Mouse (Mus musculus) lung, postnatal 0 days (tissue): ENCODE measurements at regions not wholly inside any gene's neighbourhood (a gene's known extent, or its start where the extent isn't known, plus 50 kb on each side); places are given as distances from the start of the nearest gene placed in this dataset.

Experiments used
- ATAC-seq: fragments of 200-750 bp; cut with Nextera tagmentation; 2 replicates; pipeline ENCODE4 v1.8.0; 2017; ENCODE audit warnings: moderate library complexity
- DNase-seq: peaks from one replicate; pipeline ENCODE4 v3.0.0-alpha.2; 2016; ENCODE audit warnings: low spot score
- H3K27ac ChIP-seq: fragments of 300-500 bp; sonication (generic); 2 replicates; pipeline ENCODE4 v1.5.1; 2014; ENCODE audit warnings: antibody characterized with exemption, mild to moderate bottlenecking, low read length, mixed read lengths
- H3K27me3 ChIP-seq: fragments of 300-500 bp; sonication (generic); replicated peaks from 2 replicates; pipeline ENCODE4 v1.6.1; 2014; ENCODE audit warnings: low read length, mixed read lengths; ENCODE audit not compliant: insufficient read depth
- H3K36me3 ChIP-seq: fragments of 300-500 bp; sonication (generic); 2 replicates; pipeline ENCODE4 v1.6.1; 2014; ENCODE audit warnings: low read length, mixed read lengths; ENCODE audit not compliant: insufficient read depth
- H3K4me1 ChIP-seq: fragments of 300-500 bp; sonication (generic); 2 replicates; pipeline ENCODE4 v1.6.1; 2014; ENCODE audit warnings: antibody characterized with exemption, low read depth, low read length, mixed read lengths; ENCODE audit not compliant: insufficient read depth
- H3K4me2 ChIP-seq: fragments of 300-500 bp; sonication (generic); replicated peaks from 2 replicates; pipeline ENCODE4 v1.6.1; 2014; ENCODE audit warnings: low read depth, mild to moderate bottlenecking, low read length, moderate library complexity, mixed read lengths
- H3K4me3 ChIP-seq: fragments of 300-500 bp; sonication (generic); 2 replicates; pipeline ENCODE4 v1.5.1; 2014; ENCODE audit warnings: low read depth, low read length
- H3K9ac ChIP-seq: fragments of 300-500 bp; sonication (generic); replicated peaks from 2 replicates; pipeline ENCODE4 v1.6.1; 2014; ENCODE audit warnings: low read depth, mild to moderate bottlenecking
- H3K9me3 ChIP-seq: fragments of 300-500 bp; sonication (generic); 2 replicates; pipeline ENCODE4 v1.6.1; 2016; ENCODE audit warnings: low read length, mixed read lengths
- CTCF ChIP-seq: IDR thresholded peaks from 2 replicates; pipeline ENCODE4 v1.5.1; 2016; ENCODE audit warnings: antibody characterized with exemption, mild to moderate bottlenecking
- EP300 ChIP-seq: IDR thresholded peaks from 2 replicates; pipeline ENCODE4 v1.6.1; 2016; ENCODE audit warnings: antibody characterized with exemption, mild to moderate bottlenecking, control low read depth
- WGBS: fragments of 180-500 bp; shearing (Covaris S2); extraction: QIAGEN DNeasy Blood & Tissue Kit; methylation state at CpG from one replicate; pipeline ENCODE4 v1.1.7; 2014; 5-methylcytosine and 5-hydroxymethylcytosine counted together

GRCm38 (mm10) chr8:115861381-115861780 is 153.8 kb upstream of the Maf start:
- ATAC-seq, result peak; percentile 64
- TF ChIP-seq EP300, result no peak
- no peak for TF ChIP-seq CTCF
- no peaks in the 10 kb centered on the region for H3K9me3 ChIP-seq

GRCm38 (mm10) chr8:115859406-115859805 is 151.8 kb upstream of the Maf start:
- DNase-seq, result peak; percentile 28
- no peak for ATAC-seq
- no peaks in the 10 kb centered on the region for H3K4me1 ChIP-seq
- TF ChIP-seq EP300 (no peak), CTCF (no peak)
- WGBS, result 71% methylated on average over 8 of the region's 8 CpGs
- no peak overlapping the region for H3K4me2 ChIP-seq
- H3K9ac ChIP-seq, result no peak overlapping the region
- no peaks in the 10 kb centered on the region for H3K9me3 ChIP-seq
- no peak overlapping the region for H3K4me3 ChIP-seq
- no peaks in the 10 kb centered on the region for H3K36me3 ChIP-seq
- H3K27me3 ChIP-seq, result no peaks in the 10 kb centered on the region
- H3K27ac ChIP-seq, result no peak overlapping the region

More at GRCm38 (mm10) chr8:115861381-115861780, 153.8 kb upstream of the Maf start:
- Histone ChIP-seq H3K27ac (no peak overlapping the region), H3K9ac (no peak overlapping the region), H3K4me1 (no peaks in the 10 kb centered on the region), H3K4me3 (no peak overlapping the region), H3K4me2 (no peak overlapping the region), H3K36me3 (no peaks in the 10 kb centered on the region), H3K27me3 (no peaks in the 10 kb centered on the region)
- DNase-seq, result peak; percentile 58
- WGBS, result 57% methylated on average over 3 of the region's 3 CpGs

- DNase-seq, result no peak
- Histone ChIP-seq H3K4me1 (no peaks in the 10 kb centered on the region), H3K4me3 (no peak overlapping the region), H3K36me3 (no peaks in the 10 kb centered on the region), H3K9me3 (no peaks in the 10 kb centered on the region), H3K27ac (no peak overlapping the region), H3K4me2 (no peak overlapping the region), H3K27me3 (no peaks in the 10 kb centered on the region), H3K9ac (no peak overlapping the region)
- 84% methylated on average over 10 of the region's 10 CpGs for WGBS
- TF ChIP-seq EP300, result no peak
- TF ChIP-seq CTCF, result no peak
- no peak for ATAC-seq
Observed at GRCm38 (mm10) chr8:115856816-115857215, 149.2 kb upstream of the Maf start.

- Histone ChIP-seq H3K9me3 (no peaks in the 10 kb centered on the region), H3K27me3 (no peaks in the 10 kb centered on the region), H3K27ac (no peak overlapping the region), H3K4me1 (no peaks in the 10 kb centered on the region), H3K4me2 (no peak overlapping the region), H3K9ac (no peak overlapping the region), H3K36me3 (no peaks in the 10 kb centered on the region), H3K4me3 (no peak overlapping the region)
- TF ChIP-seq CTCF (no peak), EP300 (no peak)
- DNase-seq, result no peak
- WGBS, result 89% methylated on average over 8 of the region's 8 CpGs
- no peak for ATAC-seq
Observed at GRCm38 (mm10) chr8:115855934-115856629, 148.5 kb upstream of the Maf start.

- TF ChIP-seq CTCF, result no peak
- TF ChIP-seq EP300, result no peak
- 83% methylated on average over 9 of the region's 9 CpGs for WGBS
- no peak for DNase-seq
- ATAC-seq, result no peak
- H3K4me3 ChIP-seq, result no peak overlapping the region
- H3K36me3 ChIP-seq, result no peaks in the 10 kb centered on the region
- H3K9me3 ChIP-seq, result no peaks in the 10 kb centered on the region
- no peaks in the 10 kb centered on the region for H3K27me3 ChIP-seq
- H3K4me1 ChIP-seq, result no peaks in the 10 kb centered on the region
- no peak overlapping the region for H3K9ac ChIP-seq
- no peak overlapping the region for H3K27ac ChIP-seq
- no peak overlapping the region for H3K4me2 ChIP-seq
Observed at GRCm38 (mm10) chr8:115854209-115854900, 146.8 kb upstream of the Maf start.

- no peak overlapping the region for H3K27ac ChIP-seq
- H3K36me3 ChIP-seq, result no peaks in the 10 kb centered on the region
- no peak overlapping the region for H3K4me2 ChIP-seq
- ATAC-seq, result no peak
- H3K9me3 ChIP-seq, result no peaks in the 10 kb centered on the region
- H3K4me3 ChIP-seq, result no peak overlapping the region
- no peak for DNase-seq
- H3K27me3 ChIP-seq, result no peaks in the 10 kb centered on the region
- no peak overlapping the region for H3K9ac ChIP-seq
- 60% methylated on average over 1 of the region's 1 CpGs for WGBS
- H3K4me1 ChIP-seq, result no peaks in the 10 kb centered on the region
- TF ChIP-seq EP300 (no peak), CTCF (no peak)
Observed at GRCm38 (mm10) chr8:115850552-115850951, 143.0 kb upstream of the Maf start.
